Mouse (Mus musculus): ENCODE measurements around the gene Lgals3. TPM values are rescaled to one million over a fixed set of nuclear protein-coding genes. Genes with fewer than 3 reads are reported as not detected.

Gene Lgals3
- polyA plus RNA-seq, 1 experiment from 2014 or later: 8.4 TPM

GRCm38 (mm10) chr14:47373728-47374678 lies 6.5 kb downstream of the Lgals3 start:
- Histone ChIP-seq H3K9ac (replicated peaks; ENCODE audit: low read length) (0 out of 2 replicates have a peak overlapping the region, but pooled peaks have one; percentile 31), H3K27ac (replicated peaks; ENCODE audit: low read depth, low read length) (no peak overlapping the region), H3K4me3 (replicated peaks; ENCODE audit: low read depth, low read length) (peak overlapping the region; percentile 26), H3K27me3 (ENCODE audit: control insufficient read depth, insufficient read depth, low read length) (peaks cover 12% of the 10 kb centered on the region; the same call in 1 of the 2 replicates), H3K4me1 (ENCODE audit: control insufficient read depth, insufficient read depth, low read length) (peaks cover 9% of the 10 kb centered on the region), H3K36me3 (ENCODE audit: control insufficient read depth, insufficient read depth, low read length) (no peaks in the 10 kb centered on the region), H3K9me3 (ENCODE audit: control insufficient read depth, low read length) (no peaks in the 10 kb centered on the region), H3K4me2 (ENCODE audit: low read length) (peak overlapping the region; percentile 50)
- no peak for ATAC-seq (ENCODE audit: low FRiP score, low TSS enrichment)
- DNase-seq: peak; percentile 23
- WGBS: 17% methylated on average over 49 of the region's 49 CpGs

DNA sequence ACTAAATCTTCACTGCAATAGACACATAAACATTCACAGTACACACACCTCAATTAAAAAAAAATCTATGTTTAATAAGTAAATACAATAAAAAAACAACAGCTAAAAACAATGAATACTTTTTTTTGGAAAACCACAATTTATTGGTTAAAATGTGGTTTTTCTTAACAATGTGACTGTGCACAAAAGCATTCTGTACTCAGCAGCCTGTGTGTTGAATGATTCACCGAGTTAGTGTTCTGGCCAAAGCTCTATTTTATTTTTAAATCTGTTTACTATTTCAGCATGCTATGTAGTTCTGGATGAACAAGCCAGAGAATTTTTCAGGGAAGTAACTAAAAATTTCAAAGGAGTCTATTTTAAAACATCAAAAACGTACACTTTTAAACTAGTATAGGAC lies 9.0 kb downstream of the Lgals3 start:
- H3K9me3 ChIP-seq (ENCODE audit: control insufficient read depth, low read length): no peaks in the 10 kb centered on the region
- WGBS: 75% methylated on average over 2 of the region's 2 CpGs

DNA sequence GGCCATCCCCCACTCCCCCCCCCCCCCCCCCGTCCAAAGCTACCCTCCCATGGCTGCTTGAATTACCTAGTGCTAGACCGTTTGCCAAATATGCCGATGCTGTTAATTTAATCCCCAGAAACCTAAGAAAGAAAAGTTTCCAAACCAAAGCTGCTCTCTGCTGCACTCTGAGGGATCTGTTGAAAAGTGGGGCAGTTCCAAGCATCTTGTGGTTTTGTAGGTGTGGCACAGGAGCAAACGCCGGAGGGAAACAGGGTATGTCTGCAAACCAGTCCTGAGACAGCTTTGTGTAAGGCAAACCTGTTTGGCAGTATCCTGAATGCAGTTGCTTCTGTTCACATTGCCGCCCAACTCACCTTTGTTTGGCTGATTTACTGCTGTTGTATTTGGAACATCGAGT lies 10.8 kb downstream of the Lgals3 start:
- DNase-seq (no peak), ATAC-seq (ENCODE audit: low FRiP score, low TSS enrichment) (no peak)
- no peak overlapping the region for H3K9ac ChIP-seq (replicated peaks; ENCODE audit: low read length)
- no peaks in the 10 kb centered on the region for H3K36me3 ChIP-seq (ENCODE audit: control insufficient read depth, insufficient read depth, low read length)
- H3K4me3 ChIP-seq (replicated peaks; ENCODE audit: low read depth, low read length): no peak overlapping the region
- H3K9me3 ChIP-seq (ENCODE audit: control insufficient read depth, low read length): no peaks in the 10 kb centered on the region
- 89% methylated on average over 7 of the region's 7 CpGs for WGBS
- no peak overlapping the region for H3K4me2 ChIP-seq (ENCODE audit: low read length)
- H3K4me1 ChIP-seq (ENCODE audit: control insufficient read depth, insufficient read depth, low read length): peaks cover 9% of the 10 kb centered on the region
- peaks cover 12% of the 10 kb centered on the region; the same call in 1 of the 2 replicates for H3K27me3 ChIP-seq (ENCODE audit: control insufficient read depth, insufficient read depth, low read length)
- no peak overlapping the region for H3K27ac ChIP-seq (replicated peaks; ENCODE audit: low read depth, low read length)

More for the DNA sequence above, 9.0 kb downstream of the Lgals3 start:
- ATAC-seq (ENCODE audit: low FRiP score, low TSS enrichment) (no peak), DNase-seq (no peak)
- Histone ChIP-seq H3K4me2 (ENCODE audit: low read length) (no peak overlapping the region), H3K27ac (replicated peaks; ENCODE audit: low read depth, low read length) (no peak overlapping the region), H3K4me3 (replicated peaks; ENCODE audit: low read depth, low read length) (no peak overlapping the region), H3K27me3 (ENCODE audit: control insufficient read depth, insufficient read depth, low read length) (peaks cover 12% of the 10 kb centered on the region; the same call in 1 of the 2 replicates), H3K9ac (replicated peaks; ENCODE audit: low read length) (no peak overlapping the region), H3K4me1 (ENCODE audit: control insufficient read depth, insufficient read depth, low read length) (peaks cover 9% of the 10 kb centered on the region), H3K36me3 (ENCODE audit: control insufficient read depth, insufficient read depth, low read length) (no peaks in the 10 kb centered on the region)

- no peaks in the 10 kb centered on the region for H3K4me1 ChIP-seq (ENCODE audit: control insufficient read depth, insufficient read depth, low read length)
- no peak for ATAC-seq (ENCODE audit: low FRiP score, low TSS enrichment)
- no peaks in the 10 kb centered on the region for H3K27me3 ChIP-seq (ENCODE audit: control insufficient read depth, insufficient read depth, low read length)
- H3K4me2 ChIP-seq (ENCODE audit: low read length): no peak overlapping the region
- H3K9me3 ChIP-seq (ENCODE audit: control insufficient read depth, low read length): no peaks in the 10 kb centered on the region
- H3K27ac ChIP-seq (replicated peaks; ENCODE audit: low read depth, low read length): no peak overlapping the region
- no peak overlapping the region for H3K9ac ChIP-seq (replicated peaks; ENCODE audit: low read length)
- no peak for DNase-seq
- 89% methylated on average over 7 of the region's 7 CpGs for WGBS
- no peaks in the 10 kb centered on the region for H3K36me3 ChIP-seq (ENCODE audit: control insufficient read depth, insufficient read depth, low read length)
- H3K4me3 ChIP-seq (replicated peaks; ENCODE audit: low read depth, low read length): no peak overlapping the region
Measured at GRCm38 (mm10) chr14:47383911-47384310, 16.4 kb downstream of the Lgals3 start.

DNA sequence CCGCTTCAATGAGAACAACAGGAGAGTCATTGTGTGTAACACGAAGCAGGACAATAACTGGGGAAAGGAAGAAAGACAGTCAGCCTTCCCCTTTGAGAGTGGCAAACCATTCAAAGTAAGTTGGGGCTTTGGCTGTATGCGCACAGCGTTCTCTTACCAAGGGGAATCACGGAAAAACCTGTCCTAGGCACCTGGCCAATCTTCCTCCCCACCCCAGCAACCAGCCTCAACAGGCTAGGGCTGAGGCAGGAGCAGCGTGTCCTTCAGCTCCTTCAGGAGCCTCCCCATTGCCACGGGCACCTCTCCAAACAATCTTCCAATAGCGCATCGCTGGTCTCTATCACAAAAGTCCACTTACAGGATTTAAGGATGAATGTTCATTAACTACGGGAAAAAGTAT lies 17.1 kb downstream of the Lgals3 start:
- no peaks in the 10 kb centered on the region for H3K9me3 ChIP-seq (ENCODE audit: control insufficient read depth, low read length)
- no peaks in the 10 kb centered on the region for H3K4me1 ChIP-seq (ENCODE audit: control insufficient read depth, insufficient read depth, low read length)
- 84% methylated on average over 10 of the region's 10 CpGs for WGBS
- H3K4me2 ChIP-seq (ENCODE audit: low read length): no peak overlapping the region
- H3K4me3 ChIP-seq (replicated peaks; ENCODE audit: low read depth, low read length): no peak overlapping the region
- H3K9ac ChIP-seq (replicated peaks; ENCODE audit: low read length): no peak overlapping the region
- ATAC-seq (ENCODE audit: low FRiP score, low TSS enrichment) (no peak), DNase-seq (no peak)
- H3K27me3 ChIP-seq (ENCODE audit: control insufficient read depth, insufficient read depth, low read length): no peaks in the 10 kb centered on the region
- peaks cover 3% of the 10 kb centered on the region; the same call in 1 of the 2 replicates for H3K36me3 ChIP-seq (ENCODE audit: control insufficient read depth, insufficient read depth, low read length)
- H3K27ac ChIP-seq (replicated peaks; ENCODE audit: low read depth, low read length): no peak overlapping the region

DNA sequence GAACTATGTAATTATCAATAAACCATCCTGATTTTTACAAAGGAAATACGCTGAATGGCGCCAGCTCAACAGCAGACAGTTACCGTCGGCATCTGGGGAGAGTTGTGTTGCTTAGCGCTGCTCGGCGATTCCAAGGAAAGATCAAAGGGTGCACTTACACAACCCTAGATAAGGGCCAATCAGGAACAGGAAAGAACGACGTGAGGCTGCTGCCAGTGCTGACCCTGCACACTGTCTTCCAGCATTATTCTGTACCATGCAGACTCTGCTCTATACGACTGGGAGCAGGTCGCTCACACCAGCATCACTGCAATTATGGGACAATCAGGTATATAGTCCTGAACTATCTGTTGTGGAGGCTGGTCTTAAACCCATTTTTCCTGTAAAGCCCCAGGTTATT lies 18.6 kb downstream of the Lgals3 start:
- Histone ChIP-seq H3K9ac (replicated peaks; ENCODE audit: low read length) (no peak overlapping the region), H3K36me3 (ENCODE audit: control insufficient read depth, insufficient read depth, low read length) (peaks cover 12% of the 10 kb centered on the region; the same call in 1 of the 2 replicates), H3K9me3 (ENCODE audit: control insufficient read depth, low read length) (no peaks in the 10 kb centered on the region), H3K4me2 (ENCODE audit: low read length) (no peak overlapping the region), H3K4me1 (ENCODE audit: control insufficient read depth, insufficient read depth, low read length) (no peaks in the 10 kb centered on the region), H3K4me3 (replicated peaks; ENCODE audit: low read depth, low read length) (no peak overlapping the region), H3K27ac (replicated peaks; ENCODE audit: low read depth, low read length) (no peak overlapping the region), H3K27me3 (ENCODE audit: control insufficient read depth, insufficient read depth, low read length) (no peaks in the 10 kb centered on the region)
- WGBS: 91% methylated on average over 11 of the region's 11 CpGs
- DNase-seq: no peak
- ATAC-seq (ENCODE audit: low FRiP score, low TSS enrichment): no peak

- Histone ChIP-seq H3K4me3 (replicated peaks; ENCODE audit: low read depth, low read length) (no peak overlapping the region), H3K27ac (replicated peaks; ENCODE audit: low read depth, low read length) (no peak overlapping the region), H3K36me3 (ENCODE audit: control insufficient read depth, insufficient read depth, low read length) (peaks cover 28% of the 10 kb centered on the region), H3K4me1 (ENCODE audit: control insufficient read depth, insufficient read depth, low read length) (no peaks in the 10 kb centered on the region), H3K9me3 (ENCODE audit: control insufficient read depth, low read length) (no peaks in the 10 kb centered on the region), H3K27me3 (ENCODE audit: control insufficient read depth, insufficient read depth, low read length) (no peaks in the 10 kb centered on the region), H3K9ac (replicated peaks; ENCODE audit: low read length) (no peak overlapping the region), H3K4me2 (ENCODE audit: low read length) (no peak overlapping the region)
- no peak for ATAC-seq (ENCODE audit: low FRiP score, low TSS enrichment)
- WGBS: 96% methylated on average over 10 of the region's 10 CpGs
- no peak for DNase-seq
Measured at GRCm38 (mm10) chr14:47393354-47394094, 26.0 kb downstream of the Lgals3 start.

DNA sequence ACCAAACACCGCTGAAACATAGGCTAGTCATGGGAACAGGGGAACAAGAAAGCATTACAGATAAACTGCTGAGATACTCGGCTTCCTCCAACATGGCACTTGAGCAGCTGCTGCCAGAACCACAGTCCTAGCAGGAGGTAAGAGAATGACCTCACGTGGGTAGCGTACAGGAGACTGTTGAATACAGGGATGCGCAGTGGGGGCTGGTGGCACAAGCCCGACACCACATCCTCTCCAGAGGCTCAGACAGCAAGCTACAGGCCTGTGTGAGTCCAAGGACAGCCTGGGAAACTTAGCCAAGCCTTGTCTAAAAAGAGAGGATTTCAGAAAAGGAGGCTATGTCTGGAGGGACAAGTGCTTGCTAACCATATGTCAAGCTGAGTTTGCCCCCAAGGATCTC lies 27.5 kb downstream of the Lgals3 start:
- H3K4me2 ChIP-seq (ENCODE audit: low read length): no peak overlapping the region
- H3K9me3 ChIP-seq (ENCODE audit: control insufficient read depth, low read length): no peaks in the 10 kb centered on the region
- WGBS: 96% methylated on average over 6 of the region's 6 CpGs
- no peaks in the 10 kb centered on the region for H3K4me1 ChIP-seq (ENCODE audit: control insufficient read depth, insufficient read depth, low read length)
- no peaks in the 10 kb centered on the region for H3K27me3 ChIP-seq (ENCODE audit: control insufficient read depth, insufficient read depth, low read length)
- no peak overlapping the region for H3K4me3 ChIP-seq (replicated peaks; ENCODE audit: low read depth, low read length)
- H3K36me3 ChIP-seq (ENCODE audit: control insufficient read depth, insufficient read depth, low read length): peaks cover 21% of the 10 kb centered on the region
- no peak for ATAC-seq (ENCODE audit: low FRiP score, low TSS enrichment)
- no peak for DNase-seq
- H3K27ac ChIP-seq (replicated peaks; ENCODE audit: low read depth, low read length): no peak overlapping the region
- H3K9ac ChIP-seq (replicated peaks; ENCODE audit: low read length): no peak overlapping the region

Measured in midbrain, embryonic 14.5 days (tissue).